Mouse (Mus musculus): ENCODE measurements around the gene Imp4. TPM values are rescaled to one million over a fixed set of nuclear protein-coding genes. Genes with fewer than 3 reads are reported as not detected.
A peak's percentile ranks its signal among the peaks of the same experiment; 100 is the strongest.
"Not testable (repeated sequence)": the region's sequence is repeated elsewhere in the genome, so short reads cannot be mapped to it uniquely, and the experiment has no call there.

The Imp4 gene
- polyA plus RNA-seq, 1 experiment, result 70.5 TPM

DNA sequence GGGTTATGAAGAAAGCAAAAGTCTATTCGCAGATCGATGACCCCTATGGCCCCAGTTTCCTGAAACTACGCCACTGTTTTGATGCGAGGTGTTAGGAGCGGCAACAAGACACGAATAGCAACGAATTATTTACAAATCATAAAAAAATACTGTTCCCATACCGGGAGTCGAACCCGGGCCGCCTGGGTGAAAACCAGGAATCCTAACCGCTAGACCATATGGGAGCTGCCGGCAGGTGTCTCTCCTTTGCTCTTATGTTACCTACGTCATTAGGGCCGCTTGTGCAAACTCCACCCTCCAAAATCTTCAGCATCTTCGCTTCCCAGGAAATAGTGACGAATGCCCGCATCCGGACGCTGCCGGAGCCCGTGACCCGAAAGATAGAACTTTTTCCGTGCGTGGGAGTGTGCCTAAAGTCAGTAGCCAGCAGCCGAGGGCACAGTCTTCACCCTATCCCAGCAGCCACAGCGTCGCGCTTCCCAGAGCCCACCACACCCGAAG, 4.9 kb upstream of the Imp4 start:
- Histone ChIP-seq H3K79me3 (ENCODE audit: low read depth) (peaks cover 5% of the 10 kb centered on the region), H3K4me3 (ENCODE audit: insufficient read depth, poor library complexity, severe bottlenecking) (peak overlapping the region; percentile 38), H3K79me2 (ENCODE audit: control insufficient read depth, insufficient read depth) (peaks cover 9% of the 10 kb centered on the region), H3ac (ENCODE audit: control insufficient read depth, insufficient read length, low read depth) (peak overlapping the region; percentile 26), H3K36me3 (ENCODE audit: control insufficient read depth, insufficient read depth) (peaks cover 6% of the 10 kb centered on the region), H3K27me3 (ENCODE audit: control insufficient read depth, insufficient read depth, insufficient read length) (no peaks in the 10 kb centered on the region)
- TF ChIP-seq FOSL1 (IDR thresholded peaks at IDR 0.05; ENCODE audit: insufficient read depth, low read length, poor library complexity, severe bottlenecking) (no peak), CEBPB (IDR thresholded peaks at IDR 0.05; ENCODE audit: low read depth) (peak; percentile 44)

DNA sequence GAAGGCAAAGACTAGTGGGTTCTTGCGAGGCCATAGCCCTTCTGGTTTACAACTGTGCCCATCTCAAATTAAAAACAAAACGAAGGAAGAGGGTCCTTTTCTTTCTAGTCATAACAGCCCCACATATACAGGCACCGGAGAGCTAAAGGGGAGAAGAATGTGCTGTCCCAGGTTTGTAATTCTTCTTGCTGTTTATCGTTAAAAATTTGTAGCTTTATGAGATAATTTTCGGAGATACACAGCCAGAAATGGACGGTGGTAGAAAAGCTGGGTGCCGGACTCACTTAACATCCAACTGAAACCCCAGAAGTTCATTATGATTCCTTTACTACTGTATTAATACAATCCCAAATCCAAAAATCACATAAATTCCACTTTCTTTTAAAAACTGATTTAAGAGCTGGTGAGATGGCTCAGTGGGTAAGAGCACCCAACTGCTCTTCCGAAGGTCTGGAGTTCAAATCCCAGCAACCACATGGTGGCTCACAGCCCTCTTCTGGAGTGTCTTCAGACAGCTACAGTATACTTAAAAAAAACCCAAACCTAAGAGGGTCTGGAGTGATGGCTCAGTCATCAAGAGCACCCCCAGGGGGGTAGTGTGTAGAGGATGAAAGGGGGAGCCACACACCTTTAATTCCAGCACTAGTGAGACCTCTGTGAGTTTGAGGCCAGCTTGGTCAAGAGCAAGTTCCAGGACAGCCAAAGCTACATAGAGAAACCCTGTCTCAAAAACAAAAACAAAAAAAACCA, 4.1 kb upstream of the Imp4 start:
- Histone ChIP-seq H3ac (ENCODE audit: control insufficient read depth, insufficient read length, low read depth) (peak overlapping the region; percentile 26), H3K36me3 (ENCODE audit: control insufficient read depth, insufficient read depth) (peaks cover 6% of the 10 kb centered on the region), H3K27me3 (ENCODE audit: control insufficient read depth, insufficient read depth, insufficient read length) (no peaks in the 10 kb centered on the region), H3K4me3 (ENCODE audit: insufficient read depth, poor library complexity, severe bottlenecking) (peak overlapping the region; percentile 38), H3K79me2 (ENCODE audit: control insufficient read depth, insufficient read depth) (peaks cover 17% of the 10 kb centered on the region), H3K79me3 (ENCODE audit: low read depth) (peaks cover 10% of the 10 kb centered on the region)
- TF ChIP-seq MYOG (IDR thresholded peaks at IDR 0.05; ENCODE audit: control insufficient read depth, extremely low read depth, insufficient read length) (no peak), USF1 (IDR thresholded peaks at IDR 0.05; ENCODE audit: low read depth) (no peak), CEBPB (IDR thresholded peaks at IDR 0.05; ENCODE audit: low read depth) (no peak), MYOD1 (IDR thresholded peaks at IDR 0.05; ENCODE audit: control insufficient read depth, insufficient read length, low read depth) (no peak), CTCF (IDR thresholded peaks at IDR 0.05; ENCODE audit: control insufficient read depth, insufficient read depth, insufficient read length) (no peak), FOSL1 (IDR thresholded peaks at IDR 0.05; ENCODE audit: insufficient read depth, low read length, poor library complexity, severe bottlenecking) (no peak), MAX (IDR thresholded peaks at IDR 0.05) (no peak)

DNA sequence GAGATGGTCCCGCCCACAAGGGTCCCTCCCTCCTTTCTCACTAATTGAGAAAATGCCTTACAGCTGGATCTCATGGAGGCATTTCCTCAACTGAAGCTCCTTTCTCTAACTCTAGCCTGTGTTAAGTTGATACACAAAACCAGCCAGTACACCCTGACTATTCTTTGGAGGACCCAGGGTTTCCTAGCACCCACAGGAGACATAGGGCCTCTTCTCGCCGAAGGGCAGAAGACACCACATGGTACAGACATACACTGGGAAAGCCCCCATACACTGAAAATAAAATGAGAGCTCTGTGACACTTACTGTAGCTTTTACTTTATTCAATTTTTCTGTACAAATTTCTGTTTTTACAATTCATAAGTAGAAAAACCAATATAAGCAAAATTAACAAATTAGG, 3.3 kb upstream of the Imp4 start:
- Histone ChIP-seq H3K79me2 (ENCODE audit: control insufficient read depth, insufficient read depth) (peaks cover 25% of the 10 kb centered on the region), H3K36me3 (ENCODE audit: control insufficient read depth, insufficient read depth) (peaks cover 14% of the 10 kb centered on the region), H3ac (ENCODE audit: control insufficient read depth, insufficient read length, low read depth) (no peak overlapping the region), H3K27me3 (ENCODE audit: control insufficient read depth, insufficient read depth, insufficient read length) (no peaks in the 10 kb centered on the region), H3K79me3 (ENCODE audit: low read depth) (peaks cover 17% of the 10 kb centered on the region), H3K4me3 (ENCODE audit: insufficient read depth, poor library complexity, severe bottlenecking) (no peak overlapping the region)
- no peak for TF ChIP-seq MYOD1 (IDR thresholded peaks at IDR 0.05; ENCODE audit: control insufficient read depth, insufficient read length, low read depth)
- TF ChIP-seq USF1 (IDR thresholded peaks at IDR 0.05; ENCODE audit: low read depth), result no peak

DNA sequence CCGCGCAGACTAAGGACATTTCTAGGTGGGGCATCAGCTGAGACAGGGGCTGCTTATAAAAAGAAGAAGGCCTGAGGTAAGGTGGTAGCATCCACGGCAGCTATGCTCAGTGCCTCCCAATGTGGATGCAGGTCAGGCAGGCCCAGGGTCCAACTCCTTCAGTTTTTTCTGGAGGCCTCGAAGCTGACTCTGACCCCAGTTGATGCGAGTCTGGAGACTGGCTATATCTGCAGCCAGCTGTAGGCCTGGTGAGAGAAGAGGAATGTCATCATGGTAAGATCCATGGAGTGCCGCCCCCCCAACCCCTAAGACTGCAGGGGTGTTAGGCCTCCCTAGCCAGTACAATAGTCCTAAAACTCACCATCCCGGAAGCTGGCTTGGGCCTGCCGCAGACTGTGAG, 2.3 kb upstream of the Imp4 start:
- H3ac ChIP-seq (ENCODE audit: control insufficient read depth, insufficient read length, low read depth); H3K4me3 ChIP-seq (ENCODE audit: insufficient read depth, poor library complexity, severe bottlenecking); H3K27me3 ChIP-seq (ENCODE audit: control insufficient read depth, insufficient read depth, insufficient read length): not testable (repeated sequence)
- Histone ChIP-seq H3K79me2 (ENCODE audit: control insufficient read depth, insufficient read depth) (peaks cover 34% of the 10 kb centered on the region), H3K36me3 (ENCODE audit: control insufficient read depth, insufficient read depth) (peaks cover 21% of the 10 kb centered on the region), H3K79me3 (ENCODE audit: low read depth) (peaks cover 21% of the 10 kb centered on the region)

- peaks cover 21% of the 10 kb centered on the region for H3K79me3 ChIP-seq (ENCODE audit: low read depth)
- H3ac ChIP-seq (ENCODE audit: control insufficient read depth, insufficient read length, low read depth), result peak overlapping the region; percentile 90
- H3K79me2 ChIP-seq (ENCODE audit: control insufficient read depth, insufficient read depth), result peaks cover 34% of the 10 kb centered on the region
- H3K27me3 ChIP-seq (ENCODE audit: control insufficient read depth, insufficient read depth, insufficient read length), result no peaks in the 10 kb centered on the region
- TF ChIP-seq MYOD1 (IDR thresholded peaks at IDR 0.05; ENCODE audit: control insufficient read depth, insufficient read length, low read depth) (no peak), MAX (IDR thresholded peaks at IDR 0.05) (no peak), CEBPB (IDR thresholded peaks at IDR 0.05; ENCODE audit: low read depth) (no peak), CTCF (IDR thresholded peaks at IDR 0.05; ENCODE audit: control insufficient read depth, insufficient read depth, insufficient read length) (no peak), MYOG (IDR thresholded peaks at IDR 0.05; ENCODE audit: control insufficient read depth, extremely low read depth, insufficient read length) (no peak), FOSL1 (IDR thresholded peaks at IDR 0.05; ENCODE audit: insufficient read depth, low read length, poor library complexity, severe bottlenecking) (no peak), USF1 (IDR thresholded peaks at IDR 0.05; ENCODE audit: low read depth) (no peak)
- H3K36me3 ChIP-seq (ENCODE audit: control insufficient read depth, insufficient read depth), result peaks cover 32% of the 10 kb centered on the region
- peak overlapping the region; percentile 66 for H3K4me3 ChIP-seq (ENCODE audit: insufficient read depth, poor library complexity, severe bottlenecking)
Observed at GRCm38 (mm10) chr1:34438381-34439051, 1.1 kb upstream of the Imp4 start.

GRCm38 (mm10) chr1:34439961-34440630, 445 bp downstream of the Imp4 start:
- H3K36me3 ChIP-seq (ENCODE audit: control insufficient read depth, insufficient read depth), result peaks cover 47% of the 10 kb centered on the region
- peak overlapping the region; percentile 66 for H3K4me3 ChIP-seq (ENCODE audit: insufficient read depth, poor library complexity, severe bottlenecking)
- H3K79me3 ChIP-seq (ENCODE audit: low read depth), result peaks cover 21% of the 10 kb centered on the region

More at GRCm38 (mm10) chr1:34439961-34440630, 445 bp downstream of the Imp4 start:
- H3K79me2 ChIP-seq (ENCODE audit: control insufficient read depth, insufficient read depth), result peaks cover 34% of the 10 kb centered on the region
- no peaks in the 10 kb centered on the region for H3K27me3 ChIP-seq (ENCODE audit: control insufficient read depth, insufficient read depth, insufficient read length)
- H3ac ChIP-seq (ENCODE audit: control insufficient read depth, insufficient read length, low read depth), result peak overlapping the region; percentile 92
- TF ChIP-seq MYOG (IDR thresholded peaks at IDR 0.05; ENCODE audit: control insufficient read depth, extremely low read depth, insufficient read length) (no peak), CEBPB (IDR thresholded peaks at IDR 0.05; ENCODE audit: low read depth) (no peak), MAX (IDR thresholded peaks at IDR 0.05) (no peak), CTCF (IDR thresholded peaks at IDR 0.05; ENCODE audit: control insufficient read depth, insufficient read depth, insufficient read length) (no peak), FOSL1 (IDR thresholded peaks at IDR 0.05; ENCODE audit: insufficient read depth, low read length, poor library complexity, severe bottlenecking) (no peak), MYOD1 (IDR thresholded peaks at IDR 0.05; ENCODE audit: control insufficient read depth, insufficient read length, low read depth) (no peak), USF1 (IDR thresholded peaks at IDR 0.05; ENCODE audit: low read depth) (no peak)

All from C2C12 (cell line).